Comparison of ENCODE assay signal across 9 mouse cellular contexts in genomic region chr4:134631471-134632130, GRCm38 (mm10).
DNase-seq lines count a peak whose midpoint lies in the region; ATAC-seq and TF ChIP-seq lines count a peak whose summit lies in the region.
"Had no signal": no experiment of that assay in that cellular context is flagged by ENCODE, and none has a peak within 500 bp of the region (broad histone marks: within the 10 kb centered on the region; RNA-seq: fewer than 3 reads in every experiment).

No protein-coding gene starts in this region.

- peak overlapping the region; percentile 84 for H3K27ac ChIP-seq in forebrain, embryonic 14.5 days (ENCODE audit: low read depth, low read length)
- peak overlapping the region; percentile 75 for H3K27ac ChIP-seq in hindbrain, embryonic 12.5 days
- peak overlapping the region; percentile 33; the same call in 1 of the 2 replicates for H3K27ac ChIP-seq in liver, embryonic 15.5 days (replicated peaks)
- peak overlapping the region; percentile 86; the same call in 1 of the 2 replicates for H3K27ac ChIP-seq in stomach, postnatal 0 days (replicated peaks)

- H3K27me3 ChIP-seq in forebrain, embryonic 14.5 days (replicated peaks; ENCODE audit: control insufficient read depth, insufficient read depth, low read length): no peaks in the 10 kb centered on the region
- peaks cover 5% of the 10 kb centered on the region for H3K27me3 ChIP-seq in hindbrain, embryonic 12.5 days
- no peaks in the 10 kb centered on the region for H3K27me3 ChIP-seq in liver, embryonic 15.5 days
- H3K27me3 ChIP-seq in stomach, postnatal 0 days (ENCODE audit: control insufficient read depth, insufficient read depth, low read length): no peaks in the 10 kb centered on the region

- peak; percentile 69 for ATAC-seq in forebrain, embryonic 14.5 days
- 0 out of 2 replicates have a peak, but pooled peaks have one; percentile 41 for ATAC-seq in hindbrain, embryonic 12.5 days (ENCODE audit: low FRiP score)
- ATAC-seq in liver, embryonic 15.5 days (ENCODE audit: insufficient read depth): no peak
- ATAC-seq in stomach, postnatal 0 days (ENCODE audit: low FRiP score, low TSS enrichment): no peak

- TF ChIP-seq EP300 in stomach, postnatal 0 days (optimal IDR thresholded peaks at IDR 0.05): no peak

- DNase-seq in left cerebral cortex, adult 11 months (ENCODE audit: low spot score): peak; percentile 71
- no peak for DNase-seq in left cerebral cortex, postnatal 4 days
- peak; percentile 75 for DNase-seq in forebrain, embryonic 14.5 days (ENCODE audit: low spot score)
- DNase-seq in stomach, postnatal 0 days (ENCODE audit: low spot score): no peak
- no peak for DNase-seq in kidney, adult 18-20 months
- DNase-seq in thymus, postnatal 0 days (ENCODE audit: low spot score): no peak

- H3K4me1 ChIP-seq in forebrain, embryonic 14.5 days (ENCODE audit: control insufficient read depth, insufficient read depth, low read length): peaks cover 17% of the 10 kb centered on the region
- H3K4me1 ChIP-seq in hindbrain, embryonic 12.5 days: peaks cover 42% of the 10 kb centered on the region
- H3K4me1 ChIP-seq in liver, embryonic 15.5 days (replicated peaks): peaks cover 12% of the 10 kb centered on the region; the same call in 1 of the 2 replicates
- H3K4me1 ChIP-seq in stomach, postnatal 0 days (replicated peaks; ENCODE audit: control insufficient read depth, insufficient read depth): peaks cover 7% of the 10 kb centered on the region; the same call in 1 of the 2 replicates

- WGBS in forebrain, embryonic 14.5 days: 11% methylated on average over 14 of the region's 14 CpGs
- 30% methylated on average over 14 of the region's 14 CpGs for WGBS in hindbrain, embryonic 12.5 days
- WGBS in liver, embryonic 15.5 days (ENCODE audit: insufficient replicate concordance): 72% methylated on average over 14 of the region's 14 CpGs
- 77% methylated on average over 14 of the region's 14 CpGs for WGBS in stomach, postnatal 0 days

- H3K9ac ChIP-seq in forebrain, embryonic 14.5 days (ENCODE audit: low read length): peak overlapping the region; percentile 33; the same call in 1 of the 2 replicates
- H3K9ac ChIP-seq in hindbrain, embryonic 12.5 days: no peak overlapping the region
- no peak overlapping the region for H3K9ac ChIP-seq in liver, embryonic 15.5 days
- H3K9ac ChIP-seq in stomach, postnatal 0 days (ENCODE audit: low read length): no peak overlapping the region; the same call in 1 of the 2 replicates
- H3K9ac ChIP-seq: limb, embryonic 12.5 days had no signal

- no peak overlapping the region for H3K4me3 ChIP-seq in forebrain, embryonic 14.5 days (ENCODE audit: low read depth, low read length)
- H3K4me3 ChIP-seq in hindbrain, embryonic 12.5 days: no peak overlapping the region
- no peak overlapping the region for H3K4me3 ChIP-seq in liver, embryonic 15.5 days (replicated peaks)
- H3K4me3 ChIP-seq in stomach, postnatal 0 days (ENCODE audit: low read depth, low read length): no peak overlapping the region
- H3K4me3 ChIP-seq: limb, embryonic 12.5 days had no signal

- intact Hi-C loops in left cerebral cortex, postnatal 4 days (cut with DNase I): no loop called here

- no peaks in the 10 kb centered on the region for H3K9me3 ChIP-seq in forebrain, embryonic 14.5 days (replicated peaks; ENCODE audit: control insufficient read depth, low read length)
- H3K9me3 ChIP-seq in hindbrain, embryonic 12.5 days (replicated peaks): no peaks in the 10 kb centered on the region
- H3K9me3 ChIP-seq in liver, embryonic 15.5 days (replicated peaks): no peaks in the 10 kb centered on the region
- H3K9me3 ChIP-seq in stomach, postnatal 0 days (ENCODE audit: control insufficient read depth, low read length): no peaks in the 10 kb centered on the region
- H3K9me3 ChIP-seq: limb, embryonic 12.5 days had no signal

- H3K4me2 ChIP-seq in forebrain, embryonic 14.5 days (ENCODE audit: low read length): 0 out of 2 replicates have a peak overlapping the region, but pooled peaks have one; percentile 20
- H3K4me2 ChIP-seq in hindbrain, embryonic 12.5 days (replicated peaks): 0 out of 2 replicates have a peak overlapping the region, but pooled peaks have one; percentile 6
- H3K4me2 ChIP-seq in liver, embryonic 15.5 days: no peak overlapping the region
- H3K4me2 ChIP-seq in stomach, postnatal 0 days (replicated peaks; ENCODE audit: low read depth): no peak overlapping the region
- H3K4me2 ChIP-seq: limb, embryonic 12.5 days had no signal

- H3K36me3 ChIP-seq in forebrain, embryonic 14.5 days (ENCODE audit: control insufficient read depth, insufficient read depth, low read length): no peaks in the 10 kb centered on the region
- H3K36me3 ChIP-seq in hindbrain, embryonic 12.5 days: no peaks in the 10 kb centered on the region
- H3K36me3 ChIP-seq in liver, embryonic 15.5 days (replicated peaks): no peaks in the 10 kb centered on the region
- H3K36me3 ChIP-seq in stomach, postnatal 0 days (ENCODE audit: control insufficient read depth, insufficient read depth, low read length): no peaks in the 10 kb centered on the region
- H3K36me3 ChIP-seq: limb, embryonic 12.5 days had no signal

- no peak for TF ChIP-seq CTCF in stomach, postnatal 0 days (IDR thresholded peaks at IDR 0.05; ENCODE audit: low read depth)

Comparison
In these comparisons a context has a peak if more than half of its experiments do, and no peak if none do; other contexts are left out.
1. DNase-seq: peak in left cerebral cortex, adult 11 months (single experiment) and forebrain, embryonic 14.5 days (single experiment); none in left cerebral cortex, postnatal 4 days (single experiment), stomach, postnatal 0 days (single experiment), kidney, adult 18-20 months (single experiment) and thymus, postnatal 0 days (single experiment).
2. ATAC-seq: peak in forebrain, embryonic 14.5 days (single experiment) and hindbrain, embryonic 12.5 days (single experiment); none in liver, embryonic 15.5 days (single experiment) and stomach, postnatal 0 days (single experiment).
3. H3K27ac ChIP-seq: peak in every context shown above with its lines; median percentile 86 in stomach, postnatal 0 days; 84 in forebrain, embryonic 14.5 days; 75 in hindbrain, embryonic 12.5 days; 33 in liver, embryonic 15.5 days.
4. H3K4me2 ChIP-seq: peak in forebrain, embryonic 14.5 days (single experiment) and hindbrain, embryonic 12.5 days (single experiment); none in liver, embryonic 15.5 days (single experiment) and stomach, postnatal 0 days (single experiment).